Mouse (Mus musculus) cerebellum, adult 2 months (tissue): ENCODE results near the gene Rfx4.

Experiments used
- CTCF ChIP-seq: fragments of 200-500 bp; IDR thresholded peaks from 2 replicates; pipeline ENCODE4 v1.5.1; 2011; ENCODE audit warnings: low read depth, mild to moderate bottlenecking, control low read depth, low read length, moderate library complexity, borderline replicate concordance; ENCODE audit not compliant: insufficient read depth
- POLR2A ChIP-seq: fragments of 200-500 bp; IDR thresholded peaks from 2 replicates; pipeline ENCODE4 v1.6.1; 2011; ENCODE audit warnings: low read length, control low read depth, borderline replicate concordance; ENCODE audit not compliant: insufficient read depth

GRCm38 (mm10) chr10:84811171-84811912 is 55.5 kb downstream of the Rfx4 start:
- TF ChIP-seq CTCF: no peak
- no peak for TF ChIP-seq POLR2A
